Mouse (Mus musculus) colon, adult 2 months (tissue): ENCODE measurements around the gene Gja3. TPM values are rescaled to one million over a fixed set of nuclear protein-coding genes. Genes with fewer than 3 reads are reported as not detected.

Experiments
- polyA plus RNA-seq: library from polyadenylated mRNA; depleted of rRNA; stranded (reverse); fragments of >200 nt; gene quantifications from 2 replicates; pipeline ENCODE4 v1.2.3, GENCODE M21; 2012; rRNA removed

Gene Gja3
- polyA plus RNA-seq, result not detected in 2 replicates

GRCm38 (mm10) chr14:57057563-57058321 is at the start of gene Gja3:
TSS of gene Gja3 (minus strand) at chr14:57058100.

GRCm38 (mm10) chr14:57104106-57105023 is 46.5 kb upstream of the Gja3 start, which contains the start of gene Gjb2:
TSS of gene Gjb2 (minus strand) at chr14:57104702.

Other genes starting within 250 kb of the Gja3 start
- gene Zmym5, start 246.4 kb downstream of the Gja3 start, polyA plus RNA-seq, result 2.4 and 3.5 TPM in 2 replicates
- 3.0 and 5.1 TPM in 2 replicates for gene Zmym2, start 171.4 kb downstream of the Gja3 start, polyA plus RNA-seq
- 4.3 and 5.4 TPM in 2 replicates for gene Gjb2, start 46.6 kb upstream of the Gja3 start, polyA plus RNA-seq
- gene Gm4491, start 57.8 kb upstream of the Gja3 start, polyA plus RNA-seq, result not detected in 2 replicates
- not detected in 2 replicates for gene Gjb6, start 75.5 kb upstream of the Gja3 start, polyA plus RNA-seq